Mouse (Mus musculus): Measurements from ENCODE around the gene Smarca2. TPM values are rescaled to one million over a fixed set of nuclear protein-coding genes. Genes with fewer than 3 reads are reported as not detected.

Smarca2 gene
- polyA plus RNA-seq, 1 experiment from 2014 or later: 66.1 TPM

GRCm38 (mm10) chr19:26748676-26749075 is 143.8 kb downstream of the Smarca2 start:
- no peaks in the 10 kb centered on the region for H3K9me3 ChIP-seq (ENCODE audit: control insufficient read depth, low read depth, low read length)
- H3K4me3 ChIP-seq (ENCODE audit: low read depth, low read length): peak overlapping the region; percentile 50
- H3K9ac ChIP-seq (replicated peaks; ENCODE audit: low read depth, low read length): peak overlapping the region; percentile 52
- ATAC-seq (ENCODE audit: insufficient number of reproducible peaks, insufficient read depth, low FRiP score, low read depth): no peak
- peak overlapping the region; percentile 99 for H3K27ac ChIP-seq (ENCODE audit: low read length)
- peaks cover 2% of the 10 kb centered on the region; the same call in 1 of the 2 replicates for H3K36me3 ChIP-seq (ENCODE audit: control insufficient read depth, insufficient read depth, low read length)
- no peaks in the 10 kb centered on the region for H3K27me3 ChIP-seq (ENCODE audit: control insufficient read depth, insufficient read depth, low read length)
- peaks cover 19% of the 10 kb centered on the region; the same call in 1 of the 2 replicates for H3K4me1 ChIP-seq (ENCODE audit: control insufficient read depth, insufficient read depth, low read length)
- WGBS: 1% methylated on average over 6 of the region's 6 CpGs
- peak overlapping the region; percentile 74 for H3K4me2 ChIP-seq (replicated peaks; ENCODE audit: low read depth, low read length)

- Histone ChIP-seq H3K9ac (replicated peaks; ENCODE audit: low read depth, low read length) (no peak overlapping the region), H3K27ac (ENCODE audit: low read length) (no peak overlapping the region; the same call in 1 of the 2 replicates), H3K4me3 (ENCODE audit: low read depth, low read length) (peak overlapping the region; percentile 50; the same call in 1 of the 2 replicates)
Measured at GRCm38 (mm10) chr19:26749427-26750137, 144.7 kb downstream of the Smarca2 start.

GRCm38 (mm10) chr19:26752611-26753163 is 147.8 kb downstream of the Smarca2 start:
- Histone ChIP-seq H3K36me3 (ENCODE audit: control insufficient read depth, insufficient read depth, low read length) (peaks cover 2% of the 10 kb centered on the region; the same call in 1 of the 2 replicates), H3K27ac (ENCODE audit: low read length) (peak overlapping the region; percentile 16; the same call in 1 of the 2 replicates), H3K4me3 (ENCODE audit: low read depth, low read length) (no peak overlapping the region), H3K27me3 (ENCODE audit: control insufficient read depth, insufficient read depth, low read length) (no peaks in the 10 kb centered on the region), H3K4me2 (replicated peaks; ENCODE audit: low read depth, low read length) (no peak overlapping the region; the same call in 1 of the 2 replicates), H3K9me3 (ENCODE audit: control insufficient read depth, low read depth, low read length) (no peaks in the 10 kb centered on the region), H3K9ac (replicated peaks; ENCODE audit: low read depth, low read length) (no peak overlapping the region), H3K4me1 (ENCODE audit: control insufficient read depth, insufficient read depth, low read length) (peaks cover 15% of the 10 kb centered on the region; the same call in 1 of the 2 replicates)
- ATAC-seq (ENCODE audit: insufficient number of reproducible peaks, insufficient read depth, low FRiP score, low read depth): no peak
- WGBS: 54% methylated on average over 15 of the region's 15 CpGs

More at GRCm38 (mm10) chr19:26749427-26750137, 144.7 kb downstream of the Smarca2 start:
- ATAC-seq (ENCODE audit: insufficient number of reproducible peaks, insufficient read depth, low FRiP score, low read depth): no peak
- WGBS: 22% methylated on average over 11 of the region's 11 CpGs
- peaks cover 2% of the 10 kb centered on the region; the same call in 1 of the 2 replicates for H3K36me3 ChIP-seq (ENCODE audit: control insufficient read depth, insufficient read depth, low read length)
- H3K27me3 ChIP-seq (ENCODE audit: control insufficient read depth, insufficient read depth, low read length): no peaks in the 10 kb centered on the region
- H3K4me2 ChIP-seq (replicated peaks; ENCODE audit: low read depth, low read length): peak overlapping the region; percentile 74
- H3K4me1 ChIP-seq (ENCODE audit: control insufficient read depth, insufficient read depth, low read length): peaks cover 19% of the 10 kb centered on the region; the same call in 1 of the 2 replicates
- no peaks in the 10 kb centered on the region for H3K9me3 ChIP-seq (ENCODE audit: control insufficient read depth, low read depth, low read length)

GRCm38 (mm10) chr19:26753266-26753872 is 148.5 kb downstream of the Smarca2 start:
- no peak for ATAC-seq (ENCODE audit: insufficient number of reproducible peaks, insufficient read depth, low FRiP score, low read depth)
- H3K27me3 ChIP-seq (ENCODE audit: control insufficient read depth, insufficient read depth, low read length): no peaks in the 10 kb centered on the region
- WGBS: 56% methylated on average over 7 of the region's 7 CpGs
- no peak overlapping the region for H3K4me2 ChIP-seq (replicated peaks; ENCODE audit: low read depth, low read length)
- peaks cover 2% of the 10 kb centered on the region; the same call in 1 of the 2 replicates for H3K36me3 ChIP-seq (ENCODE audit: control insufficient read depth, insufficient read depth, low read length)
- peak overlapping the region; percentile 16; the same call in 1 of the 2 replicates for H3K27ac ChIP-seq (ENCODE audit: low read length)
- no peak overlapping the region for H3K4me3 ChIP-seq (ENCODE audit: low read depth, low read length)
- H3K4me1 ChIP-seq (ENCODE audit: control insufficient read depth, insufficient read depth, low read length): peaks cover 15% of the 10 kb centered on the region; the same call in 1 of the 2 replicates
- no peak overlapping the region for H3K9ac ChIP-seq (replicated peaks; ENCODE audit: low read depth, low read length)
- H3K9me3 ChIP-seq (ENCODE audit: control insufficient read depth, low read depth, low read length): no peaks in the 10 kb centered on the region

- H3K4me3 ChIP-seq (ENCODE audit: low read depth, low read length): no peak overlapping the region
- peaks cover 2% of the 10 kb centered on the region; the same call in 1 of the 2 replicates for H3K36me3 ChIP-seq (ENCODE audit: control insufficient read depth, insufficient read depth, low read length)
- WGBS: 46% methylated on average over 10 of the region's 10 CpGs
- H3K9ac ChIP-seq (replicated peaks; ENCODE audit: low read depth, low read length): no peak overlapping the region
- peak; percentile 53; the same call in 1 of the 2 replicates for ATAC-seq (ENCODE audit: insufficient number of reproducible peaks, insufficient read depth, low FRiP score, low read depth)
- 0 out of 2 replicates have a peak overlapping the region, but pooled peaks have one; percentile 14 for H3K4me2 ChIP-seq (replicated peaks; ENCODE audit: low read depth, low read length)
- no peaks in the 10 kb centered on the region for H3K27me3 ChIP-seq (ENCODE audit: control insufficient read depth, insufficient read depth, low read length)
- H3K4me1 ChIP-seq (ENCODE audit: control insufficient read depth, insufficient read depth, low read length): peaks cover 15% of the 10 kb centered on the region; the same call in 1 of the 2 replicates
- no peaks in the 10 kb centered on the region for H3K9me3 ChIP-seq (ENCODE audit: control insufficient read depth, low read depth, low read length)
- peak overlapping the region; percentile 44; the same call in 1 of the 2 replicates for H3K27ac ChIP-seq (ENCODE audit: low read length)
Measured at GRCm38 (mm10) chr19:26754016-26754794, 149.4 kb downstream of the Smarca2 start.

- Histone ChIP-seq H3K9me3 (ENCODE audit: control insufficient read depth, low read depth, low read length) (no peaks in the 10 kb centered on the region), H3K4me3 (ENCODE audit: low read depth, low read length) (no peak overlapping the region), H3K9ac (replicated peaks; ENCODE audit: low read depth, low read length) (no peak overlapping the region), H3K4me1 (ENCODE audit: control insufficient read depth, insufficient read depth, low read length) (peaks cover 12% of the 10 kb centered on the region; the same call in 1 of the 2 replicates), H3K4me2 (replicated peaks; ENCODE audit: low read depth, low read length) (no peak overlapping the region), H3K27ac (ENCODE audit: low read length) (no peak overlapping the region), H3K36me3 (ENCODE audit: control insufficient read depth, insufficient read depth, low read length) (peaks cover 7% of the 10 kb centered on the region; the same call in 1 of the 2 replicates), H3K27me3 (ENCODE audit: control insufficient read depth, insufficient read depth, low read length) (no peaks in the 10 kb centered on the region)
- no peak for ATAC-seq (ENCODE audit: insufficient number of reproducible peaks, insufficient read depth, low FRiP score, low read depth)
- 77% methylated on average over 6 of the region's 6 CpGs for WGBS
Measured at GRCm38 (mm10) chr19:26755991-26756390, 151.1 kb downstream of the Smarca2 start.

- Histone ChIP-seq H3K36me3 (ENCODE audit: control insufficient read depth, insufficient read depth, low read length) (peaks cover 7% of the 10 kb centered on the region; the same call in 1 of the 2 replicates), H3K9me3 (ENCODE audit: control insufficient read depth, low read depth, low read length) (no peaks in the 10 kb centered on the region), H3K4me1 (ENCODE audit: control insufficient read depth, insufficient read depth, low read length) (peaks cover 12% of the 10 kb centered on the region; the same call in 1 of the 2 replicates), H3K4me3 (ENCODE audit: low read depth, low read length) (no peak overlapping the region), H3K4me2 (replicated peaks; ENCODE audit: low read depth, low read length) (no peak overlapping the region), H3K27me3 (ENCODE audit: control insufficient read depth, insufficient read depth, low read length) (no peaks in the 10 kb centered on the region), H3K27ac (ENCODE audit: low read length) (no peak overlapping the region), H3K9ac (replicated peaks; ENCODE audit: low read depth, low read length) (no peak overlapping the region)
- no peak for ATAC-seq (ENCODE audit: insufficient number of reproducible peaks, insufficient read depth, low FRiP score, low read depth)
- 62% methylated on average over 8 of the region's 8 CpGs for WGBS
Measured at GRCm38 (mm10) chr19:26756399-26756798, 151.5 kb downstream of the Smarca2 start.

All from stomach, embryonic 14.5 days (tissue).